Mouse (Mus musculus): ENCODE measurements around the gene Dpp8.

Dpp8 gene

DNA sequence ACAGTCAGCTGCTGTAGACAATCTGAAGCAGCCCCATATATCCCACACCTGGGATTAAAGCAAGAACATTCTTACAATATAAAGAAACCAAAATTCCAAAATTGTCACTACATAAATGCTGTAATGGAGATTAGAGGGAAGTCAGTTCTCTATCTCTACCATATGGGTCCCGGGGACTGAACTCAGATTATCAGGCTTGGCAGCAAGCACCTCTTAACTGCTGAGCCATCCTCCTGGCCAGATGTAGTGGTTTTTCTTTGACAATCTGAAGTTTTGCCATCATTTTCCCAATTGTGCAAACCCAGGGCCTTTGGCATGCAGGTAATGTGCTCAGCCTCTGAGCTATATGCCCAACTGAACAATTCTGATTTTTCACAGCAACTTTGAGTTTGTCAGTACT is 53.1 kb downstream of the Dpp8 start:
- DNase-seq (ENCODE audit: low spot score in 2 of 2), result no peak

DNA sequence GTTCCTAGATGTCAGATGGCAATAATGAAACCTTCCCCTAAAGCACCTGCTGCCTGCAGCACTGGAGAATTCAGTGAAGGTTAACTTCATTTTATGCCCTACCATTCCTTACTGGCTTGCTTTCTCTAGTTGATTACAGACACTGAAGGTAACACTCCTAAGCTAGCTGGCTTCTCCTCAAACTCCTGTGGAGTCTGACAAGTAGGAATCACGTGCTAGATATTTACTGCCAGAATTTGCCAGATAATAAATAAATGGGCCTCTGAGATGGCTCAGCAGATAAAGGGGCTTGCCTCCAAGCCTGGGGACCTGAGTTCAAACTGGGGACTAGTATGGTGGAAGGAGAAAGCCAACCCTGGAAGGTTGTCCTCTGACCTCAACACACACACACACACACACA is 54.6 kb downstream of the Dpp8 start:
- no peak for DNase-seq (ENCODE audit: low spot score in 2 of 2)

DNA sequence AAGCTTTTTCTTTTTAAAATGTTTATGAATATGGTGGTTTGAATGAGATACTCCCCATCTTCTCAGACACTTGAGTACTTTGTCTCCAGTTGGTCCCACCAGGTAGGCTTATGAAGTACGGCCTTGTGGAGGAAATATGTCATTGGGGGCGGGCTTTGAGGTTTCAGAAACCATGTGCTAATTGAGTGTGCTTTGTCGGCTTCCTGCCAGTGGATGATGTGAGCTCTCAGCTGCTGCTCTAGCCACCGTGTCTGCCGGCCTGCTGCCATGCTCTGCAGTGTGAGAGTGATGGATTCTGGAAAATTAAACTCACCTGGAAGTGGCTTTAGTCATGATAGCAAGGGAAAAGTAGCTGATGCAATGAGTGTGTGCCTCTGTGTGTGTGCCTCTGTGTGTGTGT is 55.3 kb downstream of the Dpp8 start:
- no peak for DNase-seq (ENCODE audit: low spot score in 2 of 2)

DNA sequence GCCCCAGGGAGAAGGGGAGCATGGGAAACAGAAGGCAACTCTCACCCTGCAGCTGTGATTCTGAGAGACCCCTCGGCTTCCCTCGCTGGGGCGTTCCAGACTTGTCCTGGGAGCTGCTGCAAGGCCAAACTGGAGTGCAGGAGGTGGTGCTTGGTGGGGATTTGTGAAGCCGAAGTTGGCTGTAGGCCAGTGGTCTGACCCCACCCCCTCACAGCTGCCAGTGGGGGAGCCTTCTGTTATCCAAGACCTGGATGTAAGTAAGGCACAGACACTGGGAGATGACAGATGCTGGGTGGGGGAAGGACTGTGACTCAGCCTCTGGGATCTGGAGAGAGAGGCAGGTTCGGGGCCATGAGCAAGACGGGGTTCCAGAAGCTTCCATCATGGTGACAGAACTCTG is 62.0 kb downstream of the Dpp8 start:
- peak in 1 of 2 experiments; percentile 42 for DNase-seq (ENCODE audit: low spot score in 2 of 2)

DNA sequence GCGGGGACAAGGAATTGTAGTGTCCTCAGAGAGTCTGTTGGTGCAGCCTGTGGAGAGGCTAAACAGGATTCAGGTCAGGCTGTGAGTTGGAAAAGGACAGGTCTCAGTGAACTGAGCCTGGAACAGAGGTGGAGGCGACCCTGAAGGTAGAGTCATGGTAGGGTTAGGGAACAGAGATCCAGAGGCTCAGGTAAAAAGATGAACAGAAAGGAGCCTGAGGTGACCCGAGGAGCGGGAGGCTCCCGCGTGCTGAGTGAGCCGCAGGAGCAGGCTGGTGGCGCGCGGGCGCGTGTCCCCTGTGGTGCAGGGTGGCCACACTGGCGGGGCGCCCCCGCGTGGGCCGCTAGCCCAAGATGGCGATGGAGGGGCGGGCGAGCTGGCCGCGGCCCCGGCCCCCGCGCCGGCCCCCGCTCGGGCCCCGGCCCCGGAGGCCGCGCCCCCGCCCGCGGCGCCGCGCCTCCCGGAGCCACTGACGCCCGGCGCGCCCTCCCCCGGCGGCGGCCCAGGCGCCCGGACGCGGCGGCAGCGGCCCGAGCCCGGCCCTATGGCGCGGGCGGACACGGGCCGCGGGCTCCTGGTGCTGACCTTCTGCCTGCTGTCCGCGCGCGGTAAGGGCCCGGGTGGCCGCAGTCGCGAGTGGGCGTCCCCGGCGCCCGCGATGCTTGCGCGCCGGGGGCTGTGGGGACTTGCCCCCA is 68.9 kb downstream of the Dpp8 start, which contains the start of gene Igdcc4:
TSS of gene Igdcc4 (plus strand) at position 496 of the 695 bp plus-strand sequence.
- DNase-seq (ENCODE audit: low spot score in 2 of 2), result no peak

DNA sequence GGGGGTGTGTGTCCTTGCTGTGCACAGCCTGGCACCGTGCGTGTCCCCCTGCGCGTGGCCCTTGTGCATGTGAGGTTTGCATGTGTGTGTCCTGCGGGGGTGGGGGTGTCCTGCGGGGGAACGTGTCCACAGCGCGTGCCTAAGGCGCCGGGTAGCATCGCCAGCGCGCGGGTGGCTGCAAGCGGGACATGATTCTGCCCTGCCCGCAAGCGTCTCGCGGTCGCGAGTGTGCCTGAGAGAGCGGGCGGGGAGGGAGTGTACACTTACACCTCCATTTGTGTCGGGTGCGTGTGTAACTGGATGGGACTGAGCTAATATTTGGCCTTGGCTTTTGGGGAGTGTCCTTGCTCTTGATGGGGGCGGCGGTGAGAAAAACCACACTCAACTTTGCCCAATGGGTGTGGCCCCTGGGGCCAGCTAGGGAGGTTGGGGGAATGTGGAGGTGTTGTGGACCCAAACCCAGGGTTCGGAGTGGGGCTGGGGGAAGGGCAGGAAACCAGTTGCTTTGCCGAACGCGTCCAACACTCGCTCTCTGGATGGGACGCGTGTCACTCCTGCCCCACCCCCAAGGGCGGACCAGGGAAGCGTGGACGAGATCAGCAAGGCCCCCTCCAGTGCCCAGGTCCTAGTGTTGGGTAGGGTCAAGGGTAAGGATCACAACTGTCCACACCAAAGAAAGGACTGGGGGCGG is 69.6 kb downstream of the Dpp8 start:
- DNase-seq (ENCODE audit: low spot score in 2 of 2), result no peak

DNA sequence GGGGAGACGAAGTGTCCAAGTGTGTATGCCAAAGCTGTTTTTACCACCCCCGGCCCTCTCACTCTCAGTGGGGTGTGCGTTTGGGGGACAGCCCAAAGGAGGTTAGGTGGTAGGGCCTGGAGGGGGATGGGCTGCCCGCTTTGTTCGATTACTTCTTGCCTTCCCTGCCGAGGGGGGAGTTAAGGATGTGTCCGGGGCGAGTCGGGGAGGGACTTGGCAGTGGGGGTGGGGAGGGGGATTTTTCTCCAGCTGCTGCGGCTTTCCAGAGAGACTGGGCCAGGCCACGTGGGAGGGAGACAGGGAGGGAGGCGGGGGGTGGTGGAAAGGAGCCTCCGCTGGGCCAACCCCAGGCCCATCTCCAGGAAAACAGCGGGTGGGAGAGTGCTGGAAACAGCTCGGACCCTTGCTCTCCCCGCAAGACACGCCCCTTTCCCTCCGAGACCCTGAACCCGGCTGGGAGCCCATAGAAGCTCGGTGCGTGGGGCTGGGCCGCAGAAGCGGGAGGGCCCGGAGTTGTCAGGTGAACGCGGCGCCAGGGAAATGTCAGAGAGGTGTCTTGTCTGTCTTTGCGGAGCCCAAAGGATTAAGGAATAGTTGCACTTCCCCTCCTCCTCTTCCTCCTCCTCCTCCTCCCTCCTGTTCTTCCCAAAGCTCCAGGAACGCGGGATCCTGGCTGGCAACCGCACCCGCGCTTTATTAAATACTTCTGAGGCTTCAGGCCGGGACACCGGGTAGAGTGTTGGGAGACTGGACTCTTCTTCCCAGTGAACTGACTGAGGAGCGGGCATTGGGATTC is 70.4 kb downstream of the Dpp8 start:
- DNase-seq (ENCODE audit: low spot score in 2 of 2), result no peak

DNA sequence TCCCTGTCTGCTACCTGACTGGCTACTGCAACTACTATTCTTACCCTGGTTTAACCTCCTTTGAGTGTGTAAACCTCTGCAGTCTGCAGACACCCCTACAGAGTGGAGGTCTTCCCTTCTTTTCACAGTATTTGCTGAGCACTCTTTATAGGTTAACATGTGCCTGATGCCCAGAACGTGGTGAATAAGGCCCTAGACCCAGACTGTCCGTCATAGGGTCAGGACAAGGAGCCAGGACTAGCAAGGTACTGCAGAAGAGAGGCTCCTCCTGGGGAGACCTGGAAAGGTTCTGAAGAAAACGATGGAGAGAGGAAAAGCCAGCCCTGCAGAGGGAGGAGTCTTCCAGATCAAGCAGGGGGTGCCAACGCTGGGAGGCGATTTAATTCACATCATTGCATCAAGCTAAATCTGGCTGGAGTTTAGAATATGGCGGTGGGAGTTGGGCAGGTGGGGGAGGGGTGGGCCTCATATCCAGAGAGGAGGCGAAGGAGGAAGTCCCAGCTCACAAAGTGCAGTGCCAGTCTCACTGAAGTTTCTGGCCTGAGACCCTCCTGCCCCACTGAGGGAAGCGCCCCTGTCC is 71.0 kb downstream of the Dpp8 start:
- no peak for DNase-seq (ENCODE audit: low spot score in 2 of 2)

DNA sequence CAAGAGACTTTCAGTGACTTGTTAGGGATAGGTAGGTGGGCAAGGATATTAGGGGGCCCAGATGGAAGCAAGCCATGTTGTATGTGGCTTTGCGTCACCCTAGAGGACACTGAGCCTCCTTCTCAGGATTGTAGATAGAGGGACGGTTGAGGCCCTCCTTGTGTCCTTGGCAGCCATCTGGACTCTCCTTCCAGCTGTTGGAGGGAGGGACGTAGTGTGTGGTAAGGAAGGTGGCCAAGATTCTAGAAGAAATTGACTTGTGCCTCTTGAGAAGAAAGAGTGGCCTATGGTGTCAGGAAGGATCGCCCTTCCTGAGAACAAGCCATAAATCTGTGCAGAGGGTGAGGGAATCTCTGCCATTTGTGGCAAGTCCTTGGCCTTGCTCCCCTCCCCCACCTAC is 74.6 kb downstream of the Dpp8 start:
- no peak for DNase-seq (ENCODE audit: low spot score in 2 of 2)

DNA sequence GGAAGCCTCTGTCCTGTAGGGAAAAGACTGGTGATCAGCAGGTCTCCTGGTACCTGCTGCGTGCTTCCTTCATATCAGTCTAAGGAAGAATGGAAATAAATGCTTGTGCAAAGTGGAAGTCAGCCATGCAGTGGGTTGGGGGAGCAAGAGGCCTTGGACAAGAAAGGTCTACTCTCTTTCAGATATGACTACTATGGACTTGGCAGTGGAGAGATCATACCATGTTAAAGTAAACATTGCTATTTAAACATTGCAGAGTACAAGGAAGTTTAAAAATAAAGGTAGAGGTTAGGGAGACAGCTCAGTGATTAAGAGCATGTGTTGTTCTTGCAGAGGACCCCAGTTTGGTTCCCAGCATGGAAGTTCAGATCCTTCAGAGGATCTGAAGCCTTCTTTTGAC is 75.7 kb downstream of the Dpp8 start:
- DNase-seq (ENCODE audit: low spot score in 2 of 2), result no peak

DNA sequence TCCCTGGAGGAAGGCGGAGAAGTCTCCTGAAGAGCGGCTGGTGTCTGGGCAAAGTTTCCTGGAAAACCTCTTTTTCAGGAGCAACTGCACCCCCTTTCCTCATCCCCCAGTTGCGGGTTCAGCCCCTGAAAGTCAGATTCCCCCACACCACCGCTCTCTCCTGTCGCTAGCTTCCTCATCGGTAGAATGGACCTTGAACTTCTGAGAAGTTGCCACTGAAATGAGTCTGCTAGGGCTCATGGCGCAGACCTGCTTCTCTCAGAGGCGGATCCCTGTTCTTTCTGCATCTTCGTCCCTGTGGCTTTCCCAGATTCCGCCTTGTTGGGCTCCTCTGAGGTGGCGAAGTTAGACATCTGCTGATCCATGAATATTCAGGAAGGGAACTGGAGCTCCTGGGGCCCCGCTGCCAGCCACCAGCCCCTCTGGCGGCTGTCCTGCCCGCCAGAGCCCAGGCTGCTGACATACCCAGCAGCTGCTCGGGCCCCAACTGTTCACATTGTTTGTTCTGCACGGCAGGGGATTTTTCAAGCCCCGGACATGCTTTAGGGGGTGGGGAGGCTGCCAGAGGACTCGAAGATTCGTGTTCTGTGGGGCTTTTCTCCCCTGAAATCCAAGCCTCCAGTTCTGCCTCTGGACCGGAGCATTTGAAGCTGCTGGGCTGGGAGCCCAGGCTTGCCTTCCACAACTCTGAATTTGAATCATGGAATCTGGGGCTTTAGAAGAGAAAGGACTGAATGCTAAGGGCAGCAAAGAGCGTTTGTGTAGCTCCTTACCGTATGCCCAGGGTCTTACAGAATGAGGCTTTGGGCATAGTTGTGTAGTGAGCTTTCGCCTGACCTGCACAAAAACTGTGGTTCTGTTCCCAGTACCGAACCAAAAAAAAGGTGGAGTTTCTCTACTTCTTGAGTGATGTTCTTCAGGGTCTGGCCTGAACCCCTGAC is 77.2 kb downstream of the Dpp8 start:
- peak in 1 of 2 experiments; percentile 46 for DNase-seq (ENCODE audit: low spot score in 2 of 2)

DNA sequence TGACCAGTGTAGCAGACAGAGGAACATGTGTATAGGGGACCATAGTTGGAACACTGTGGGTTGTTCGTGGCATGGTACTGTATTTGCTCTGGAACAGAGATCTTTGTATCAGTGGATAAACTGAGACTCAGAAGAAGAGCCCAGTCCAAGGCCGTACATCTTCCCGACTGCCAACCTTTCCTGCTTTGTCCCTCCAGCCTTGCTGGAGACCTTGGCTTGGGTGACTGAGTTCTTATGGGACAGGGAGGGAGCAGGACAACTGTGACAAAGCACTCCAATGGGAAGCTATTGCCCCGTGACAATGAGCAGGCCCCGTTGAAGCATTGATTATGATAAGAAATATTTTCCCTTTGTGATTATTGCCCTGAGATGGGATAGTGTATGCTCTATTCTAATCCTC is 79.5 kb downstream of the Dpp8 start:
- no peak for DNase-seq (ENCODE audit: low spot score in 2 of 2)

DNA sequence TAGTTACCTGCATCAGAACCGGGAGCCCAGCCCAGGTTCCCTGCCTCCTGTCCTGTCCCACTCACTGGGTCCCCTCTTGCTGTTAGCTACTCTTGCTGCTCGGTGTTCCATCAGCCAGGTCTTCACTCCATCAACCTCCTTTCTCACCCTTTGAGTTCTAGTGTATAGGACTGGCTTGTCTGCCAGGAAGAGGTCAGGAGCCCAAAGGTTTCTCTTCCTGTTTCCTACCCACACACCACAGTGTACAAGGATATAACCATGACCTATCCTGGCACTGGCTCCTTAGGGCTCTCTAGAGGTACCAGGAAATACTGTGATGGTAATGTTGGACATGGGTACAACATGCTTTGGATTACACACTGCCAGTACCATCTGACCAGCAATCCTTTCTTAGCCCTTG is 81.5 kb downstream of the Dpp8 start:
- no peak for DNase-seq (ENCODE audit: low spot score in 2 of 2)

DNA sequence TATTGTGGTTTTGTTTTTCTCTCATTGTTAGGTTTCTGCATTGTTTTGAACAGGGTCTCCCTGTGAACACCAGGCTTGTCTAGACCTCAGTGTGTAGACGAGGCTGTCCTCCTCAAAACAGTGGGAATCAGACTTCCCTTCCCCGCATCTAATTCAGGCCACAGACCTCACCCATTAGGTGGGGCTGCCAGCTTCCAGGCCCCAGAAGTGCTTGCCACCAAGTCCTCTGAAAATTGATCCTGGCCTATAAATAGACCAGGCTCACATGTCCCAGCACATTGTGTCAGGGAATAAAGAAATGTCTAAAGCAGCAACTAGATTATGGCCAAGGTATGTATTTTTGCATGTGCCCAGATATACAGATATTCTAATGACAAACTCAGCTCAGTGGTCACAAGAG is 83.7 kb downstream of the Dpp8 start:
- DNase-seq (ENCODE audit: low spot score in 2 of 2), result no peak

DNA sequence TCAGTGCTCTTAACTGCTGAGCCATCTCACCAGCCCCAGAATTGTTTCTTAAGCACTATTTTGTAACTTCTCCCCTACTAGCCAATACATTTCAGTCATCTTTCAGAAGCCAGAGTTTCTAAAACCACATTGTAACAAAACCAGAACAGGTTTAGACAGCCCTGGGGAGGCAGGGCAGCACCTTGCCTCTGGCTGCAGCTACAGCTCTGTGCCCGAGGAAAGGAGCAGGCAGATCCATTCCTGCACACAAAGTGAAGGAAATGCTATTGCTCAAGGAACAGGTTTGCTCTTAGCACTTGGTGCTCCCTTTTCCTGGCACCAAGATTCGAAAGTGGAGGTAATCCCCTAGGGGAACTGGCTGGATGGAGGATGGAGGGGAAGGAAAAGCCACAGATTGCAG is 85.3 kb downstream of the Dpp8 start:
- DNase-seq (ENCODE audit: low spot score in 2 of 2), result no peak

DNA sequence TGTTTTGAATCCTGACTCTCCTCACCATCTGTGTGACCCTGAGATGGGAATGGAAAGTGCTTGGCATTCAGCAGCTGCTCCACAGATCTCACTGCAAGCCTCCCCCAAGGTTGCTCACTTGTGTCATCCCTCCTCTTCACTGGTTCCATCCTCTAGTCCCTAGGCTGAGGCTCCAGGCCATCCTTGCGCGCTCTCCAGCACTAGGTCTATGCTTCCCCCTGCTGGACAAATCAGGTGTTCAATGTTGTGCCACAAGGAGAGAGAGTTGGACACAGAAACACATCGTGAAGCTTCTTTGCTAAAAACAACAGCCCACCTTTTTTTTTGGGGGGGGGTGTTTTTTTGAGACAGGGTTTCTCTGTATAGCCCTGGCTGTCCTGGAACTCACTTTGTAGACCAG is 88.7 kb downstream of the Dpp8 start:
- peak in 1 of 2 experiments; percentile 83 for DNase-seq (ENCODE audit: low spot score in 2 of 2)

DNA sequence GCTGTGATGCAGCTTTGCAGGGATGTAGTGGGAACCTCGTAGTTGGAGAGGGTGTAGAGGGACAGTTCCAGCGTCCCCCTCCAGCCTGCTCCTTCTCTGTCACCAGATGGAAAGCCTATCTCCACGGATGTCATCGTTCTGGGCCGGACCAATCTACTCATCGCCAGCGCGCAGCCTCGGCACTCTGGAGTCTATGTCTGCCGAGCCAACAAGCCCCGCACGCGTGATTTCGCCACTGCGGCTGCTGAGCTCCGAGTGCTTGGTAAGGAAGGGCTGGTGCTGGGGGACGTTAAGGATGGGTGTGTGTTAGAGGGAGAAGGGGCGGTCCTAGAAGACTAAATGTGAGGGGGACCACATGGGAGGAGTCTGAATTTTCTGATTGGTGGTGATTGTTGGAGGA is 90.3 kb downstream of the Dpp8 start:
- DNase-seq (ENCODE audit: low spot score in 2 of 2), result peak; percentile 38 to 79

DNA sequence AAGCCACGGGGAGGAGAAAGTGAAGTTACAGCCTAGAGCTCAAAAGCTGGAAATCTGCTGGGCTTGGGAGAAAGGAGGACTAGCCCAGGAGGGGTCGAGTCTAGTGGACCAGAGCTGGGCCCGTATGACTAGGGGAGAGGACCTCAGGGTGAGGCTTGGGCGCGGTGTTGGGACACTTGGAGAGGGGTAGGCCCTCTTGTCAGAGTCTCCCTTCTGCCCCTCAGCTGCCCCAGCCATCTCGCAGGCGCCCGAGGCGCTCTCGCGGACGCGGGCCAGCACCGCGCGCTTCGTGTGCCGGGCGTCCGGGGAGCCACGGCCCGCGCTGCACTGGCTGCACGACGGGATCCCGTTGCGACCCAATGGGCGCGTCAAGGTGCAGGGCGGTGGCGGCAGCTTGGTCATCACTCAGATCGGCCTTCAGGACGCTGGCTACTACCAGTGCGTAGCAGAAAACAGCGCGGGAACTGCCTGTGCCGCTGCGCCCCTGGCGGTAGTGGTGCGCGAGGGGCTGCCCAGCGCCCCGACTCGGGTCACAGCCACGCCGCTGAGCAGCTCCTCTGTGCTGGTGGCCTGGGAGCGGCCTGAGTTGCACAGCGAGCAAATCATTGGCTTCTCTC is 91.4 kb downstream of the Dpp8 start:
- DNase-seq (ENCODE audit: low spot score in 2 of 2), result no peak

DNA sequence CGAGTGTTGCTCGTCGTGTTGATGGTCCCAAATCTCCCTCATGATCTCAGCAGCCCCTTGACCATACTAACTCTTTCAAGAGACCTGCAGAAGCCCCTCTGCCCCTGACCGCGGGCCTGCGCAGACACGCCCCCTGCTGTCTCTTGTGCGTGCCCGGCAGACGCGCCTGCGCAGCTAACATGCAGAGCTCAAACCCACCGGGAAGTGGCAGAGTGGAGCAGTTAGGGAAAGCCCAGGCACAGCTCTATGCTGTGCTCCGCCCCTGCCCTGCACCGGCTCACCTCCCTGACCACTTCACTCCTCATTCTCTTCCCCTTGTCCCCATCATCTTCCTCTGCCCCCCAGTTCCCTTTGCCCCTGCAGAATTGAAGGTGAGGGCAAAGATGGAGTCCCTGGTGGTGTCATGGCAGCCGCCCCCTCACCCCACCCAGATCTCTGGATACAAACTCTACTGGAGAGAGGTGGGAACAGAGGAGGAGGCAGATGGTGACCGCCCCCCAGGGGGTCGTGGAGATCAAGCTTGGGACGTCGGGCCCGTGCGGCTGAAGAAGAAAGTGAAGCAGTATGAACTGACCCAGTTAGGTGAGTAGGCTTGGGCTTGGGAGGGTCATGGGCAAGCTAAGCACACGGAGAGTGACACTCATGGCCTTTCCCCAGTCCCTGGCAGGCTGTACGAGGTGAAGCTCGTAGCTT is 96.1 kb downstream of the Dpp8 start:
- no peak for DNase-seq (ENCODE audit: low spot score in 2 of 2)

DNA sequence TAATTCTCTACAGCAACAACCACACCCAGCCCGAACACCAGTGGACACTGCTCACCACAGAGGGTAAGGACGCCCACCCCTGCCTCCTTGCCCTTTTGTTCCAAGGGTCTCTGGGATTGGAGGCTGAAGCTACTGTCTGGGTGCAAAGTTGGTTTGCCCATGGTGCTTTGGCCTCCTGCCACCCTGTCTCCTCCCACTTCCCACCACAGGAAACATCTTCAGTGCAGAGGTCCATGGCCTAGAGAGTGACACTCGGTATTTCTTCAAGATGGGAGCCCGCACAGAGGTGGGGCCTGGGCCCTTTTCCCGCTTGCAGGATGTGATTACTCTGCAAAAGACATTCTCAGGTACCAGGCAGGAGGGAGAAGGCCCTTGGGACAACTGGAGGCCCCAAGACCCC is 99.5 kb downstream of the Dpp8 start:
- no peak for DNase-seq (ENCODE audit: low spot score in 2 of 2)

All from left cerebral cortex, adult 9 months (tissue).